Mouse (Mus musculus) midbrain, embryonic 12.5 days (tissue): ENCODE results near the gene Ppm1m. TPM values are rescaled to one million over a fixed set of nuclear protein-coding genes. Genes with fewer than 3 reads are reported as not detected.

ENCODE experiments used
- ATAC-seq: fragments of 200-750 bp; cut with Nextera tagmentation; 2 replicates; pipeline ENCODE4 v1.8.0; 2017; ENCODE audit warnings: low read depth, moderate TSS enrichment, moderate library complexity; ENCODE audit not compliant: low FRiP score
- H3K27ac ChIP-seq: fragments of 300-500 bp; sonication (generic); replicated peaks from 2 replicates; pipeline ENCODE4 v1.5.1; 2016; ENCODE audit warnings: mild to moderate bottlenecking
- H3K27me3 ChIP-seq: fragments of 300-500 bp; sonication (generic); 2 replicates; pipeline ENCODE4 v1.6.1; 2016; ENCODE audit warnings: mild to moderate bottlenecking
- H3K36me3 ChIP-seq: fragments of 300-500 bp; sonication (generic); 2 replicates; pipeline ENCODE4 v1.6.1; 2016
- H3K4me1 ChIP-seq: fragments of 300-500 bp; sonication (generic); 2 replicates; pipeline ENCODE4 v1.6.1; 2016
- H3K4me2 ChIP-seq: fragments of 300-500 bp; sonication (generic); replicated peaks from 2 replicates; pipeline ENCODE4 v1.6.1; 2016; ENCODE audit warnings: mild to moderate bottlenecking, moderate library complexity
- H3K4me3 ChIP-seq: fragments of 300-500 bp; sonication (generic); 2 replicates; pipeline ENCODE4 v1.5.1; 2016; ENCODE audit warnings: mild to moderate bottlenecking
- H3K9ac ChIP-seq: fragments of 300-500 bp; sonication (generic); replicated peaks from 2 replicates; pipeline ENCODE4 v1.6.1; 2016; ENCODE audit warnings: mild to moderate bottlenecking, moderate library complexity
- H3K9me3 ChIP-seq: fragments of 300-500 bp; sonication (generic); 2 replicates; pipeline ENCODE4 v1.6.1; 2016; ENCODE audit warnings: mild to moderate bottlenecking
- WGBS: fragments of 180-500 bp; shearing (Covaris S2); methylation state at CpG from one replicate; pipeline ENCODE4 v1.1.7; 2016; 5-methylcytosine and 5-hydroxymethylcytosine counted together
- polyA plus RNA-seq: library from polyadenylated mRNA; unstranded; fragments of >200 nt; fragmentation: Nextera tagmentation; extraction: Ambion mirVana; gene quantifications from 2 replicates; pipeline ENCODE4 v1.2.1, GENCODE M21; 2016

Gene Ppm1m
- polyA plus RNA-seq, 1 experiment from 2014 or later = 39.1 TPM

DNA sequence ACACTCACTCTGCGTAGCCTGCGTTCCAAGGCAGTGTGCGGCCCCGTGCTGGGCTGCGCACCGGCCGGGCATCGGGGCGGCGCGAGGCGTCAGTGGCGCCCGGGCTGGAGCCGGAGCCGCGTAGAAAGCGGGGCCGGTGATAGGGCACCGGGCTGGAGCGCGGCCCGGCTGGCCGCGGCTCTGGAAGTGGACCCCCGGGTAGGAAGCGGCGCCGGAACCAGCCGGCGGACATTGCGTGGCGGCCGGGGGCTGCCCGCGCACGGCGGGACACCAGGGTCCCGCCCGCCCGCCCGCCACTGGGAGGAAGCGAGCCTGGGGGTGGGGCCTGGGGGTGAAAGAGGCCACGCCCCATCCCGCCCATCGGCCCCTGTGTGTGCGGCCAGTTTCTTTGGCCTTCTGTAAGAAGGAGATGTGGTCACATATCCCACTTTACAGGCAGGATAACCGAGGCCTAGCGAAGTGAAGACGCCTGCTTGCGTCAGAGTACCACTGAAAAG, 536 bp downstream of the Ppm1m start:
- H3K27me3 ChIP-seq = 0 out of 2 replicates have a peak, but pooled peaks cover 7% of the 10 kb centered on the region
- H3K4me1 ChIP-seq = peaks cover 30% of the 10 kb centered on the region
- peak overlapping the region; percentile 77 for H3K4me2 ChIP-seq
- H3K27ac ChIP-seq = no peak overlapping the region; the same call in 1 of the 2 replicates
- peak overlapping the region; percentile 75 for H3K4me3 ChIP-seq
- no peaks in the 10 kb centered on the region for H3K9me3 ChIP-seq
- H3K36me3 ChIP-seq = peaks cover 10% of the 10 kb centered on the region; the same call in 1 of the 2 replicates
- ATAC-seq = peak; percentile 59
- H3K9ac ChIP-seq = peak overlapping the region; percentile 77
- whole genome bisulfite sequencing = under 1% methylated on average over 49 of the region's 51 CpGs

DNA sequence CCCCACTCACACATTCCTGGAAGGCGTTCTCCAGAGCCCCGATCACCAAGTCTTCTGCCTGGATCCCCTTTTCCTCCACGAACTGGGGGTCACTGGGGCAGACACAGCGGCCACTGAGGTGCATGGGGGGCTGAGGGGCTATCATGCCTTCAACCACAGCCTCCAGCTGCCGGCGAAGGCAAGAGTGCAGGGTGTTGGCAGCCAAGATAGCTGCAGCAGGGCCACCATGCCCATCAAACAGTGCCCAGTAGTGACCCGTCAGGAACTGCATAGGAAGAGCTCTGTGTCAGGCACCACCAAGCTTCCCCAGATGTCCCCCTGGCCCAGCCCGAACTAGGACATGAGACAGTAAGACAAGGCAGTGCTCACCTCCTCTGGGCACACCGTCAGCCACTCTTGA, 1.8 kb downstream of the Ppm1m start:
- Histone ChIP-seq H3K9ac (no peak overlapping the region), H3K9me3 (no peaks in the 10 kb centered on the region), H3K27ac (no peak overlapping the region), H3K4me1 (peaks cover 21% of the 10 kb centered on the region), H3K4me3 (no peak overlapping the region), H3K4me2 (no peak overlapping the region), H3K27me3 (0 out of 2 replicates have a peak, but pooled peaks cover 6% of the 10 kb centered on the region), H3K36me3 (peaks cover 17% of the 10 kb centered on the region)
- no peak for ATAC-seq
- 95% methylated on average over 9 of the region's 9 CpGs for WGBS

DNA sequence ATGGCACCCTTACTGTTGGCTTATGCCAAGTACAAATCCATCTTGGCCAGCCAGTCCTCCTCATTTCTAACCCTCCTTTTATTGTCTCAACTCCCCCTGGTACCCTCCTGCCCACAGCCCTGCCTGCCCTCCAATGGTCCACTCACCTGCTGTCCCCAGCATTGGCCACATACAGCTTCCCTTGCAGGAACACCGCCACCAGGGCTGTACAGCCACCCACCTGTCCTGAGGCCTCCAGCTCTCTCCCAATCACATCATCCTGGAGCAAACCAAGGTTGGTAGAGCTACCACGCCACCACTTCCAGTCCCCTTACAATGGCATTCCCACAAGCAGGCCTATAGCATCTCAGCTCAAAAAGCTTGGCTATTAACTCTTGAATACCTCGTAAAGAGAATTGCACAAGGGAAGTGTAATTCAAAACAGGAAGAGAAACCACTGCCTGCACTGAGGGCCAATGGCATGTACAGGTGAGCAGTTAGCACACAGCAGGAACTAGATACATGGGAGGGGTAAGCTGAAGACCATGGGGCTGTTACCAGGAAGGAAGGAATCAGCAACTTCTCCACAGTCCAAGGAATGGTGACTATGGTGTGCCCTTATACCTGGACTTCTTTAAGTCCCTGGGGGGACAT, 2.3 kb downstream of the Ppm1m start:
- H3K4me1 ChIP-seq = peaks cover 18% of the 10 kb centered on the region
- no peak for ATAC-seq
- 0 out of 2 replicates have a peak, but pooled peaks cover 6% of the 10 kb centered on the region for H3K27me3 ChIP-seq
- H3K36me3 ChIP-seq = peaks cover 22% of the 10 kb centered on the region
- H3K9ac ChIP-seq = no peak overlapping the region
- H3K9me3 ChIP-seq = no peaks in the 10 kb centered on the region
- WGBS = 93% methylated on average over 3 of the region's 3 CpGs
- H3K27ac ChIP-seq = no peak overlapping the region
- H3K4me3 ChIP-seq = no peak overlapping the region
- no peak overlapping the region for H3K4me2 ChIP-seq

DNA sequence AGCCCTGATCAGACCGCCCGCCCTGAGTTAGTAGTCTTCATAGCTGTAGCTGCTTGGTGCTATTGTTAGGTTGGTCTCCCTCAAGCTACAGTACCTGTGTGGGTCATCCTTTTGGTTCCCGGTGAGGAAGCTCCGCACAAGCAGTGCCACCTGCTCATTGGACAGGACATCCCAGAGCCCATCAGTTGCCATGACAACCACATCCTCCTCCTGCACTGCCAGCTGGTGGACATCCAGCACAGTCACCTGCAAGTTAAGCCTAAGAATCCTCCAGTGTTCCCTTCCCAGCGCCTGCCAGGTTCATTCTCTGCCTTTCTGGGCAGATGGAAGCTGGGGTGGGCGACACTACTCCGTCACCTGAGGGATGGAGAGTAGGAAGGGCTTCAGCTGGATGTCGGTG, 3.9 kb downstream of the Ppm1m start:
- H3K4me1 ChIP-seq = peaks cover 17% of the 10 kb centered on the region
- no peak overlapping the region for H3K4me3 ChIP-seq
- H3K27me3 ChIP-seq = 0 out of 2 replicates have a peak, but pooled peaks cover 6% of the 10 kb centered on the region
- H3K4me2 ChIP-seq = no peak overlapping the region
- WGBS = 87% methylated on average over 8 of the region's 8 CpGs
- H3K9ac ChIP-seq = no peak overlapping the region
- 0 out of 2 replicates have a peak overlapping the region, but pooled peaks have one; percentile 31 for H3K27ac ChIP-seq
- H3K9me3 ChIP-seq = no peaks in the 10 kb centered on the region
- no peak for ATAC-seq
- peaks cover 37% of the 10 kb centered on the region for H3K36me3 ChIP-seq

DNA sequence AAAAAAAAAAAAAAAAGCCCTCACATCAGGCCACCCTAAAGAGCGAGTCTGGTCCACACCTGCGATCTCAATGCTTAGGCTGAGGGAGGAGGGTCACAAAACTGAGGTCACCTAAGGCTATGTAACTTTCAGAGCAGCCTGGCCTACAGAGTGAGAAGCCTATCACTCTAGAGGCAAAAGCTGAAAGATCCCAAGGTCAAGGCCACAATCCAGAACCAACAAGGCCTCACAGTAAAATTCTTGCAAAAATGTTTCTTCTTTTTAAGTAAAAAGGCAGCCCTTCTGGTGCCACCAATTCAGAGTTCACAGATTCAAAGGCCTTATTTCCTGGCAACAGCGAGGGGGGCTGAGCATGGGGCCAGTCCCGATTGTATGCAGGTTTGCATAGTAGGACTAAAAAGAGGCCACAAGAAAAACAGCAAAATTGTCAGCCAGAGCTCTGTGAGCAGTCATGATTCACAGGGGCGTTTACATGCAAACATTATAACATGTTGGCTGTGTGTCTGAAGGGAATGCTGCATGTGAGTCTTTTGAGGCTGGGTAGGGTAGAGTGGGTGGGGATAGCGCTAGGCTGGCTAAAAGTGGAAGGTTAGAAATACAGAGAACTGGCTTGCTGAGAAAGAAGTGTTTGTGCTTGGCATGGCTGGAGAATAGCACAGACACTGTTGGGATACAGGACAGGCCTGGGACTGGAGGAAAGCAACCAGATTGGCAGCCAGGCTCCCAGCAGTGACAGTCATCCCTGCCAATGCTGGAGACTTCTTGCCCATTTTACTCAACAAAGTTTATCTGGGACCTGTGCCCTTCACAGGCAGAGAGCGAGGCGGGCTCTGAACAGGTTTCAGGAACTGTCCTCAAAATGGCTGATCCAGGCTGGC, 5.4 kb downstream of the Ppm1m start:
- Histone ChIP-seq H3K9ac (no peak overlapping the region), H3K36me3 (peaks cover 52% of the 10 kb centered on the region), H3K4me1 (peaks cover 12% of the 10 kb centered on the region), H3K4me3 (no peak overlapping the region), H3K4me2 (no peak overlapping the region), H3K27me3 (0 out of 2 replicates have a peak, but pooled peaks cover 3% of the 10 kb centered on the region), H3K9me3 (no peaks in the 10 kb centered on the region), H3K27ac (no peak overlapping the region)
- WGBS = 94% methylated on average over 8 of the region's 8 CpGs
- no peak for ATAC-seq

DNA sequence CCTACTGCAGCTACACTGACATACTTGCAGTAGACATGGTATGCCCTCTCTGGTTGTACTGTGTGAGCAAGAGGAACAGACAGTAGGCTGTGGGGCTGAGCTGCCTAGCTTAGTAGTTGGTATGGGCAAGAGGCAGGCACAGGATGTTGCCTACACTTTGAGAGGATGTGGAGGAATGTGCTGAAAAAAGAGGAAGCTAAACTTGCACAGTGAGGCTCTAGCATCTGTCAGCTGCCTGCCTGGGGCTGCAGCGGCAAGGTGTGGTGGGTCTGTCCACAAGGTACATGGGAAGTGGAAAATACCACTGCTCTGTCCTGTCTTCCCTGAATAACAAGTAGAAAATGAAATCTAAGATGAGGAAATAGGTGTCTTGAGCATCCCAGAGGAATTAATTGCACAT, 6.5 kb downstream of the Ppm1m start:
- ATAC-seq = no peak
- 96% methylated on average over 1 of the region's 1 CpGs for WGBS
- H3K4me3 ChIP-seq = no peak overlapping the region

DNA sequence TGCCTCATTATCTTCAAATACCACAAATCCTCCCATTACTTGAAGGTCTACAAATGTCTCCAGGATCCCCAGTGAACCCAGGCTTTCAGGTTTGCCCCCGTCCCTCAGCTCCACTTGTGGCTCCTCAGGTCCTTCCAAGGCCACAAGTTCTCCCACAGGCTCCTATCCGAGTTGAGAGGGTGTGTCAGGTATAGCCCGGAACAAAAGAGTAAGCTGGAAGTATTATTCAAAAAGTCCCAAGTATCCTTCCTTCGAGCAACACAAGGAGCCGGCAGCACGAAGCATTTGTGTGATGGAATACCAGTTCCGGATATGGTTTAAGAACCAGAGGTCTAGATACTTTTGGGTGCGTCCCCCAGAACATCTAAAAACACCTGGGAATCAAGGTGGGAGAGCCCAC, 7.5 kb downstream of the Ppm1m start:
- ATAC-seq = no peak
- peaks cover 6% of the 10 kb centered on the region for H3K4me1 ChIP-seq
- no peak overlapping the region for H3K27ac ChIP-seq
- H3K36me3 ChIP-seq = peaks cover 73% of the 10 kb centered on the region
- no peak overlapping the region for H3K9ac ChIP-seq
- 94% methylated on average over 8 of the region's 8 CpGs for WGBS
- H3K27me3 ChIP-seq = no peaks in the 10 kb centered on the region
- H3K4me2 ChIP-seq = no peak overlapping the region
- H3K9me3 ChIP-seq = no peaks in the 10 kb centered on the region
- H3K4me3 ChIP-seq = no peak overlapping the region

More for the DNA sequence above, 6.5 kb downstream of the Ppm1m start:
- Histone ChIP-seq H3K4me1 (peaks cover 6% of the 10 kb centered on the region), H3K4me2 (no peak overlapping the region), H3K9me3 (no peaks in the 10 kb centered on the region), H3K27me3 (0 out of 2 replicates have a peak, but pooled peaks cover 3% of the 10 kb centered on the region), H3K9ac (no peak overlapping the region), H3K27ac (no peak overlapping the region), H3K36me3 (peaks cover 64% of the 10 kb centered on the region)

DNA sequence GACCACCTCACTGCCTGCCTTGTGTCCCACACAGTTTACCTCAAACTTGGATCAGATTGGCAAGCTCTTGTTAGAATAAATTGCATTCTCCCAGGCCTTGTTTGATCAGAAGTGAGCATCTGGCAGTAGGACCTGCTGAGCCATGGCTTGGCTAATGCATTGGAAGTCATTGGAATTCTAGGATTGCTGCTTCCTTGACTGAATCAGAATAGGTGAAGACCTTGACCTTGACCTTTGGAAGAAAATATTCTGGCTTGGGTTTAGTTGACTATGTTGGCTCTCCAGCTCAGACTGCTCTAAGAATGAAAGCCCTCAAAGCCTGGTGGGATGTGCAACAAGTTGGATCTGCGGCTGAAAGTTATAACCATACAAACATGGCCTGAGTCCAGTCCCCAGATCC, 8.2 kb downstream of the Ppm1m start:
- no peaks in the 10 kb centered on the region for H3K9me3 ChIP-seq
- peaks cover 80% of the 10 kb centered on the region for H3K36me3 ChIP-seq
- no peak overlapping the region for H3K4me3 ChIP-seq
- H3K27ac ChIP-seq = no peak overlapping the region
- no peaks in the 10 kb centered on the region for H3K27me3 ChIP-seq
- no peak overlapping the region for H3K9ac ChIP-seq
- H3K4me2 ChIP-seq = no peak overlapping the region
- peaks cover 6% of the 10 kb centered on the region for H3K4me1 ChIP-seq
- 100% methylated on average over 1 of the region's 1 CpGs for WGBS
- ATAC-seq = no peak

DNA sequence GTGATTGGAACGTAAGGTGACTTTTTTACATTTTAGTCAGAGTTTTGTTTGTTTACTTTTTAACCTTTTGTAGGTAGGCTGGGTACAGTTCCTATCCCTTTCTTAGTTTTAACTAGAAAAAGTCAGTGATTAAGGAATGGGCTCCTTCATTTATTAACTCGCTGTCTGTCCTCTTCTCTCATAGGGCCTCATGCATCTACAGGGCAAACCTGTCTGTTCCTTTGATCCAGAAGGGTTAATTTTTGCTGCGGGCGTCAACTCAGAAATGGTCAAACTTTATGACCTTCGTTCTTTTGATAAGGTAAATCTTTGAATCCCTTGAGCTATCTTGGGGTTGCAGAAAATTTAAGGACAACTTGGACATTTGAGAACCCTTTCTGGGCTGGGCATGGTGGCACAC, 15.6 kb downstream of the Ppm1m start:
- Histone ChIP-seq H3K4me1 (no peaks in the 10 kb centered on the region), H3K36me3 (peaks cover 99% of the 10 kb centered on the region), H3K9me3 (no peaks in the 10 kb centered on the region), H3K9ac (no peak overlapping the region), H3K27me3 (no peaks in the 10 kb centered on the region), H3K4me3 (no peak overlapping the region), H3K27ac (no peak overlapping the region), H3K4me2 (no peak overlapping the region)
- ATAC-seq = no peak
- WGBS = 96% methylated on average over 5 of the region's 5 CpGs

DNA sequence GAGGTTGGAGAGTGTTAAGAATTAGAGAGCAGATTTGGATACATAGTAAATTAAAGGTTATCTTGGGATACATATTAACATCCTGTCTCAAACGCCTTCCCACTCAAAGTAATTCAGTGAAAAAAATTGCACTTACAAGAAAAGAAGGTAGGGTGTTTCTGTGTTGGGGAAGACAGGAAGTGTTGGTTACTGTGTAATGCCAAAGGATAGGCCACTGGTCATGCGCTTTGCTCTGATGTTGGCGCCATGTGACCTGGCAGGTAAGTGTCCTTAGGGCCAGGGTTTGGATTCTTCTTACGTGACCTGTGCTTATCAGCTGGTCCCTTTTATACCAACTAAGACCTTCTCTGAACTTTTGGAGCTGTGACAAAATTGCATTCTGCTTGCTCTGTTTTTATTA, 17.4 kb downstream of the Ppm1m start:
- Histone ChIP-seq H3K4me2 (no peak overlapping the region), H3K27ac (no peak overlapping the region), H3K9me3 (no peaks in the 10 kb centered on the region), H3K4me3 (no peak overlapping the region), H3K27me3 (no peaks in the 10 kb centered on the region), H3K9ac (no peak overlapping the region), H3K36me3 (peaks cover 98% of the 10 kb centered on the region), H3K4me1 (no peaks in the 10 kb centered on the region)
- no peak for ATAC-seq
- WGBS = 96% methylated on average over 4 of the region's 4 CpGs

DNA sequence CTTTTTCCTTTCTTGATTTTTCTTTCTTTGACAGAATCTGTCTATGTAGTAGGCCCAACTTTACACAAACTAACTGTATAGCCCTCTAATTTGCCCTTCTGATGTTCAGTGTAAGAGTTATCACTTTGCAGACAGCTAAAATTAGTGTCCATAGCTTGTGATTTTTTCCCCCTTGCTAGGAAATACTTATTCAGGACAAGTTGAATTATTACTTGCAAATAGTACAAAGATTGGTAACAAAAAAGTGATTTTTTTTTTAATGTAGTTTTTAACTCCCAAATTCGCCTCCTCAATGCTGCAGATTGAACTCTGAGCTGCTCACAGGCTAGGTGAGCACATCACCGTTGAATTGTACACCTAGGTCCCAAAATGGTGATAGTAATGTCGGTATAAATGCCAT, 19.6 kb downstream of the Ppm1m start:
- no peak overlapping the region for H3K4me3 ChIP-seq
- no peak for ATAC-seq
- H3K4me1 ChIP-seq = no peaks in the 10 kb centered on the region; the same call in 1 of the 2 replicates
- WGBS = 95% methylated on average over 3 of the region's 3 CpGs
- H3K9ac ChIP-seq = no peak overlapping the region
- H3K27me3 ChIP-seq = no peaks in the 10 kb centered on the region
- H3K9me3 ChIP-seq = no peaks in the 10 kb centered on the region
- H3K27ac ChIP-seq = no peak overlapping the region
- H3K36me3 ChIP-seq = peaks cover 88% of the 10 kb centered on the region
- H3K4me2 ChIP-seq = no peak overlapping the region

DNA sequence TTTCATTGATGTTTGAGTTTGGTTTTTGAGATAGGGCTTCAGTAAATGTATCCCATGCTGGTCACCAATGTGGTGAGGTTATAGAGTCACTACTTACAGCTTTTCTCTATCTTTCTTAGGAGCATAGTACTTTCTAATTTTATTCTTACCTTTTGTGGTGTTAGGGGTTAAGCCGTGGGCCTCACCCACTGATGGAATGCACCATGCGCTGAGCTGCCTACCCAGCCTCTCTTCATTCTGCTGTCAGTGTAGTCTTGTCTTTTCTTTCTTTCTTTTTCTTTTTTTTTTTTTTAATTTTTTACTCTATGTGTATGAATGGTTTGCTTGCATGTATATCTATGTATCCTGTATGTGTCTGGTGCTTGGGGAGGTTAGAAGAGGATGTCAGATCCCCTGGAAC, 20.1 kb downstream of the Ppm1m start:
- Histone ChIP-seq H3K36me3 (peaks cover 83% of the 10 kb centered on the region), H3K27ac (no peak overlapping the region), H3K9ac (no peak overlapping the region), H3K4me3 (no peak overlapping the region), H3K4me2 (no peak overlapping the region), H3K27me3 (no peaks in the 10 kb centered on the region), H3K4me1 (peaks cover 4% of the 10 kb centered on the region), H3K9me3 (no peaks in the 10 kb centered on the region)
- 89% methylated on average over 2 of the region's 2 CpGs for WGBS
- no peak for ATAC-seq
